Mouse (Mus musculus): Measurements from ENCODE around the gene Cep89.

DNA sequence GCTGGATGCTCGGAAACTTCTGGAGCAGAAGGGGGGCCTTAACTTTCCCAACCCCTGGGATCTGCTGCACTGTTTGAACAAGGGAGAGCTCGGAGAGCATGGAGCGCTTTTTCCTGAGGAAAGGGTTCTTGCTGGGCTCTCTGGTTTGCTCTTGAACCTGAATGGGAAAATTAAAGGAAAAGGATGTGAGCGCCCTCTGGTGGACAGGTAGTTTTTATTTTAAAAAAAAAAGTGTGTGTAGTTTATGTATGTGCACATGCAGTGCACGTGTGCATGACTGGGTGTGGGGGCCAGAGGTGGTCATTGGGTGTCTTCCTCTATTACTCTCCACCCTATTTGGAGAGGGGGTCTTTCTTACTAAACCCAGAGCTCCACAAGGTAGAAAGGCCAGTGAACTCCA is 3.9 kb upstream of the Cep89 start:
- TF ChIP-seq CTCF (conservative IDR thresholded peaks at IDR 0.05; ENCODE audit: low read length) (peak; percentile 52), NANOG (IDR thresholded peaks at IDR 0.05; ENCODE audit: borderline replicate concordance, low read length) (no peak), POU5F1 (IDR thresholded peaks at IDR 0.05; ENCODE audit: borderline replicate concordance, low read length) (no peak)

All from E14TG2a.4 (cell line).